Mouse (Mus musculus) G1E (cell line): ENCODE results near the gene Tspoap1. TPM values are rescaled to one million over a fixed set of nuclear protein-coding genes. Genes with fewer than 3 reads are reported as not detected.

Source experiments
- ATAC-seq: 2 replicates; pipeline ENCODE4 v1.8.0; 2016; ENCODE audit warnings: mild to moderate bottlenecking; ENCODE audit not compliant: insufficient number of reproducible peaks, poor library complexity, low FRiP score, severe bottlenecking; ENCODE audit errors: extremely low read depth
- DNase-seq: peaks from one replicate; pipeline ENCODE4 v3.0.0; 2012; ENCODE audit warnings: low spot score
- H3K27me3 ChIP-seq: 2 replicates; pipeline ENCODE4 v1.6.1; 2012; ENCODE audit warnings: mild to moderate bottlenecking, low read length, inconsistent platforms; ENCODE audit not compliant: insufficient read depth
- H3K36me3 ChIP-seq: replicated peaks from 2 replicates; pipeline ENCODE3; 2012; ENCODE audit warnings: mild to moderate bottlenecking, inconsistent platforms
- H3K4me1 ChIP-seq: 2 replicates; pipeline ENCODE4 v1.6.1; 2012; ENCODE audit warnings: low read depth, low read length, inconsistent platforms, mixed read lengths; ENCODE audit not compliant: insufficient read depth
- H3K4me3 ChIP-seq: 2 replicates; pipeline ENCODE4 v1.5.1; 2012; ENCODE audit warnings: low read depth, mild to moderate bottlenecking, inconsistent platforms, low read length, moderate library complexity, mixed read lengths
- H3K9me3 ChIP-seq: replicated peaks from 2 replicates; pipeline ENCODE4 v1.6.1; 2012; ENCODE audit warnings: inconsistent platforms
- CTCF ChIP-seq: IDR thresholded peaks from 2 replicates; pipeline ENCODE4 v1.5.1; 2012; ENCODE audit warnings: low read depth, low read length, inconsistent platforms, mixed read lengths
- GATA1 ChIP-seq: IDR thresholded peaks from 2 replicates; pipeline ENCODE4 v1.6.1; 2012; ENCODE audit warnings: borderline replicate concordance, low read length, inconsistent platforms, mixed read lengths
- GATA2 ChIP-seq: IDR thresholded peaks from 2 replicates; pipeline ENCODE4 v1.6.1; 2012; ENCODE audit warnings: low read depth, low read length, inconsistent platforms, borderline replicate concordance
- POLR2AphosphoS5 ChIP-seq: IDR thresholded peaks from 2 replicates; pipeline ENCODE4 v1.6.1; 2012; ENCODE audit warnings: low read depth, low read length, inconsistent platforms; ENCODE audit not compliant: insufficient replicate concordance
- TAL1 ChIP-seq: conservative IDR thresholded peaks from 2 replicates; pipeline ENCODE4 v1.6.1; 2012; ENCODE audit warnings: low read depth, low read length, inconsistent platforms, mixed read lengths
- polyA plus RNA-seq: library from polyadenylated mRNA; stranded (reverse); fragments of >175 nt; gene quantifications from 2 replicates; pipeline ENCODE4 v1.2.3, GENCODE M21; 2012
- total RNA-seq, 2 experiments: library from RNA; stranded (forward) in 1 of 2; stranded (reverse) in 1 of 2; fragments of 200-1000 nt in 1 of 2; fragments of >200 nt in 1 of 2; fragmentation: Nextera tagmentation in 1 of 2; gene quantifications; 2 replicates each; pipeline ENCODE4 v1.2.3; 2014 to 2017

Tspoap1 gene
- total and polyA plus RNA-seq, 3 experiments, result 9.9 to 17.4 (median 10.2) TPM

GRCm38 (mm10) chr11:87737175-87737740, 23.1 kb upstream of the Tspoap1 start, which contains the start of gene Supt4a:
TSS of gene Supt4a (plus strand) at chr11:87737552.
- peak; percentile 72 for ATAC-seq

GRCm38 (mm10) chr11:87743691-87744090, 16.6 kb upstream of the Tspoap1 start:
- DNase-seq, result no peak
- Histone ChIP-seq H3K27me3 (no peaks in the 10 kb centered on the region), H3K4me3 (no peak overlapping the region), H3K9me3 (no peaks in the 10 kb centered on the region), H3K4me1 (peaks cover 82% of the 10 kb centered on the region), H3K36me3 (peaks cover 76% of the 10 kb centered on the region)
- ATAC-seq, result no peak
- TF ChIP-seq POLR2AphosphoS5 (no peak), CTCF (no peak), GATA2 (no peak), GATA1 (no peak), TAL1 (no peak)

More at GRCm38 (mm10) chr11:87737175-87737740, 23.1 kb upstream of the Tspoap1 start, which contains the start of gene Supt4a:
- Histone ChIP-seq H3K36me3 (peaks cover 62% of the 10 kb centered on the region), H3K27me3 (no peaks in the 10 kb centered on the region), H3K4me3 (peak within 1 kb of the TSS; percentile 77), H3K4me1 (peaks cover 79% of the 10 kb centered on the region), H3K9me3 (no peaks in the 10 kb centered on the region)
- DNase-seq, result peak; percentile 70
- TF ChIP-seq GATA2 (no peak), CTCF (no peak), POLR2AphosphoS5 (no peak), TAL1 (no peak), GATA1 (no peak)

GRCm38 (mm10) chr11:87744964-87745363, 15.4 kb upstream of the Tspoap1 start:
- Histone ChIP-seq H3K9me3 (no peaks in the 10 kb centered on the region), H3K36me3 (peaks cover 67% of the 10 kb centered on the region), H3K27me3 (no peaks in the 10 kb centered on the region), H3K4me3 (no peak overlapping the region), H3K4me1 (peaks cover 85% of the 10 kb centered on the region)
- no peak for DNase-seq
- no peak for ATAC-seq
- TF ChIP-seq GATA2, result no peak
- no peak for TF ChIP-seq GATA1
- TF ChIP-seq POLR2AphosphoS5, result no peak
- no peak for TF ChIP-seq CTCF
- TF ChIP-seq TAL1, result no peak

- H3K4me1 ChIP-seq, result peaks cover 85% of the 10 kb centered on the region
- H3K9me3 ChIP-seq, result no peaks in the 10 kb centered on the region
- no peaks in the 10 kb centered on the region for H3K27me3 ChIP-seq
- DNase-seq (no peak), ATAC-seq (no peak)
- no peak overlapping the region for H3K4me3 ChIP-seq
- peaks cover 59% of the 10 kb centered on the region for H3K36me3 ChIP-seq
- TF ChIP-seq GATA1 (no peak), TAL1 (no peak), POLR2AphosphoS5 (no peak), CTCF (no peak), GATA2 (no peak)
Observed at GRCm38 (mm10) chr11:87745632-87746555, 14.4 kb upstream of the Tspoap1 start.

GRCm38 (mm10) chr11:87747312-87747711, 13.0 kb upstream of the Tspoap1 start:
- H3K4me3 ChIP-seq, result no peak overlapping the region
- TF ChIP-seq GATA1 (no peak), POLR2AphosphoS5 (no peak), GATA2 (no peak), CTCF (no peak), TAL1 (no peak)
- DNase-seq (no peak), ATAC-seq (no peak)
- H3K4me1 ChIP-seq, result peaks cover 87% of the 10 kb centered on the region
- no peaks in the 10 kb centered on the region for H3K9me3 ChIP-seq
- peaks cover 48% of the 10 kb centered on the region for H3K36me3 ChIP-seq
- no peaks in the 10 kb centered on the region for H3K27me3 ChIP-seq

- Histone ChIP-seq H3K4me3 (peak overlapping the region; percentile 70; the same call in 1 of the 2 replicates), H3K27me3 (no peaks in the 10 kb centered on the region), H3K4me1 (peaks cover 86% of the 10 kb centered on the region), H3K9me3 (no peaks in the 10 kb centered on the region), H3K36me3 (peaks cover 44% of the 10 kb centered on the region)
- DNase-seq (no peak), ATAC-seq (no peak)
- TF ChIP-seq CTCF, result no peak
- no peak for TF ChIP-seq GATA1
- TF ChIP-seq POLR2AphosphoS5, result no peak
- TF ChIP-seq TAL1, result no peak
- no peak for TF ChIP-seq GATA2
Observed at GRCm38 (mm10) chr11:87747716-87748115, 12.6 kb upstream of the Tspoap1 start.
